Mouse (Mus musculus) c-Kit-negative CD71-positive TER-119-positive erythroid progenitor cells, embryonic 14.5 days (primary cell): ENCODE measurements around the gene Uqcrq.
A peak's percentile ranks its signal among the peaks of the same experiment; 100 is the strongest.
"Not testable (repeated sequence)": the region's sequence is repeated elsewhere in the genome, so short reads cannot be mapped to it uniquely, and the experiment has no call there.

Experiments
- DNase-seq: peaks from one replicate; pipeline ENCODE4 v3.0.0-alpha.2; 2013; ENCODE audit warnings: low read depth, low spot score

Uqcrq gene

DNA sequence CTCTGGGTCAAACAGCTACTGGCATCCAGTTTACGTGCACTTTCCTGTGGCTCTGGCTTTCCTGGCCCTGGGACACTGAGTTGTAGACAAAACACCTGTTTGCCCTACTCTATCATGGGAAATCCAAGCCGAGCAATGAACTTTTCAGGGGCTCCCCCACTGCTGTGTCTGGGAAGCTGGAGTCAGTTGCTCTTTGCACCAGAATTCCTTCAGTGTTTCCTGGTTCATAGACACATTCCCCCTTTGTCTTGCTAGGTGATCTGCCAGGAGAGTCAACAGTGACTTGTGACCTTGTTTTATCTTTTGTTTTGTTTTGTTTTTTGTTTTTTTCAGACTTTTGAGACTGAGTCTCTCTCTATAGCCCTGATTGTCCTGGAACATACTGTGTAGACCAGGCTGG, 20.7 kb upstream of the Uqcrq start:
- no peak for DNase-seq

DNA sequence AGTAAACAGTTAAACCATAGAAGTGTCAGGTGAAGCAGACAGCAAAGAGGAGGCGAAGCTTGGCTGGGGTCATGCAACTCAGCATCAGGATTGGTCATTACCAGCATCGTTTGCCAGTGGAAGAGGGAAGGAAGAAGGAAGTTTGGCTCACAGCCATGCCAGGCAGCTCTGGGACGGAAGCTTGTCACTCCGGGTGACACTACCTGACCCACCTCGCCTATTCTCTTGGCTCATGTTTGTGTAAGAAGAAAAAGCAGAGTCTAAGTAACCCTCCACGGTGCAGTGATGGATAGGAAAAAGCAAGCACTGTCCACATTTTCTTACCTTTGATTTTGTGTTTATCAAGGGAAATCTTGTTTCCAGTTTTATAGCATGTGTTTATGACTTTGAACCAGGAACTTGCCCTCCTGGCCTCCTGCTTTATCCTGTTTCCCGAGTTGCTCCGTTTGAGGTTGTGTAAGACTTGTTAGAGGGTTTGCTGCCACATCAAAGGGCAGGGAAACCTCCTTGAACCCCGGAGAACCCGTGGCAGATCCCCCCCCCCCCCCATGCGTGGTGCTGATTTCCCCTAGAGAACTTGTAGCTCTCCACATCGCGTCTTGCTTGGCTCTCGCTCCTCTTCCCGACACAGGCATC, 19.6 kb upstream of the Uqcrq start:
- DNase-seq = no peak

GRCm38 (mm10) chr11:53448529-53448928, 17.9 kb upstream of the Uqcrq start:
- no peak for DNase-seq

- DNase-seq = no peak
Measured at GRCm38 (mm10) chr11:53447996-53448395, 17.4 kb upstream of the Uqcrq start.

DNA sequence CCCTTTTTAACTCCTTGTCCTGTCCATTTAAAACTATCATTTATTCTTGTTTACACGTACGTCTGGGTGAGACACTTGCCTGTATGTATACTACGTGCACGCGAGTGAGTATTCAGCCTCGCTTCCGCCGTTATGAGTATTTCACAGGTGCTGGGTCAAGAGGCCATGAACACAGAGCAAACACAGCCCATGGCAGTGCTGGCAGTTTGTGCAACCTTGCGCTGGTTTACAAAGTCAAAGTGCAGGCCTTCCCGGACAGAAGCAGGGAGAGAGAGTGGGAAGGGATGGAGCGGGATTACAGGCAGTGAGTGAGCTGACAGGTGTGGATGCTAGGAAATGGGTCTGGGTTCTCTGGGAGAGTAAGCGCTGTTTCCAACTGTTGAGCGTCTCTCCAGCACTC, 15.6 kb upstream of the Uqcrq start:
- no peak for DNase-seq

GRCm38 (mm10) chr11:53445562-53445961, 14.9 kb upstream of the Uqcrq start:
- no peak for DNase-seq

DNA sequence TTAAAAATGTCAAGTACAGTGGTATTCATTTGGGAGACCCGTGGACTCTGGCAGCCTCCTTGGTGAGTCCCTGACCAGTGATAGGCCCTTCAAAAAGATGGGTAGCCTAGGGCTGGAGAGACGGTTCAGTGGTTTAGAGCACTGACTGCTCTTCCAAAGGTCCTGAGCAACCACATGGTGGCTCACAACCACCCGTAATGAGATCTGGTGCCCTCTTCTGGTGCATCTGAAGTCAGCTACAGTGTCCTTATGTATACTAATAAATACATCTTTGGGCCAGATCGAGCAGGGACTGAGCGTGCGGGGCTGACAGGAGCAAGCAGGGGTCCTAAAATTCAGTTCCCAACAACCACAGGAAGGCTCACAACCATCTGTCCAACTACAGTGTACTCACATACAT, 13.2 kb upstream of the Uqcrq start:
- no peak for DNase-seq

- DNase-seq = no peak
Measured at GRCm38 (mm10) chr11:53441921-53442320, 11.3 kb upstream of the Uqcrq start.

GRCm38 (mm10) chr11:53436338-53436737, 5.7 kb upstream of the Uqcrq start:
- no peak for DNase-seq

GRCm38 (mm10) chr11:53435504-53435903, 4.9 kb upstream of the Uqcrq start:
- DNase-seq = no peak

DNA sequence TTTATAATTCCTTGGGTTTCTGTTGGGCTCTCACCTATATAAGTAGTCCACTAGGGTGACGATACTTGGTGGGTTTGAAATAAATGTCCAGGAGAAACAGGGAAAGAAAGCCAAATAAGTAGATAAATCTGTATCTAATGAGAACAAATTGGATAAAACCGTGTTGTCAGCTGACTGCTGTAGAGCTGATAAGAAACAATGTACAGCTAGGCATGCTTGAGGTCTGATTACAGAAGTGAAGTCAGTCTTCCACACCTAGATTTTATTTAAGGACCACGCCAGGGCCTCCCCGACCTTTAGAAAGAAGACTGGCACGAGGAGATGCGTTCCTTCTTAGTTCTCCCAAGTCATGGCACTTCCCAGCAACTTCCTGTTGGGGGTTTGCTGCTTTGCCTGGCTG, 2.4 kb upstream of the Uqcrq start:
- DNase-seq = no peak

DNA sequence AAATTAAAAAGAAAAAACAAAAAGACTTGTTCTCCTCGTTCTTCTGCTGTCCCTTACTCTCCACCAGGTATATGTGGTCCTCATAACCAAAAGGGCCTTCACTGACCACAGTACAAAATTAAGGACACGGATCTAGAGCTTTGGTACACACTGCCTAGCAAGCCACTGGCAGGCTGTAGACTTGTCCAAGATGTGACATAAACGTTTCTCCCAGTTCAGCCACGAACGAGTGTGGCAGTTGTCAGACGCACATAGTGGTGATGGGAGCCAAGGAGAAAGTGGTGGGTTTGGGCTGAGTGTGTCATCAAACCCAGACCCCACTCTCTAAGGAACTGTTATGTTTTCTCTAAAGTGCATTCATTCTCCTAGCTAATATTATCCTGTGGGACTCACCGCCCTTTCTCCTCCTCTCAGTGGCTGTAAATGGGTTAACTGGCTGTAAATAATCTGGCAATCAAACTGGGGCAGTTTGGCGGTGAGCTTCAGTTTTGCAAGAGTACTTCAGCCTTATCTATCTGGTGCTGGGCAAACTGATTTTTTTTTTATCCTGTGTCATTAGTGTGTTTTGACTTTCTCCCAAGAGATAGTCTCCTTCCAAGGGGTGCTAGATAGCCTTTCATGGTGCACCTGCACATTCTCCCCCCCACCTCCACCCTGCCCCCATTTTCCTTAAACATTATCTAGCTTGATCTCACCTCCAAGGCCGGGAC, 871 bp upstream of the Uqcrq start:
- DNase-seq = peak; percentile 26

DNA sequence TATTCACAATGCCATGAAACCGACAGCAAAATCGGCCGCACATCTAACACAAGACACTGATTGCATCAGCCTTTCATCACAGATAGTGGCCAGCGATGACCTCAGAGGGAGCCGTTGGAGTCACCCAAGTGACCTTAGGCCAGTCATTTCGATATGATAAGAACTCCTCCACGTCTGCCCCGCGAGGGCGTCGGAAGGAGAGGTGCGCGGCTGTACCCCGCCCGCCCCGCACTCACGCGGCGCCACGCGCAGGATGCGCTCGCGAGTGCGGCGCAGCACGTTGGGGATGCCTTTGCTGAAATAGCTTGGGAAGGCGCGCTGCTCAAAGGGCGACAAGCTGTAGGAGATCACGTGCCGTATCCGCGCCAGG, 346 bp downstream of the Uqcrq start:
- DNase-seq = peak; percentile 59

DNA sequence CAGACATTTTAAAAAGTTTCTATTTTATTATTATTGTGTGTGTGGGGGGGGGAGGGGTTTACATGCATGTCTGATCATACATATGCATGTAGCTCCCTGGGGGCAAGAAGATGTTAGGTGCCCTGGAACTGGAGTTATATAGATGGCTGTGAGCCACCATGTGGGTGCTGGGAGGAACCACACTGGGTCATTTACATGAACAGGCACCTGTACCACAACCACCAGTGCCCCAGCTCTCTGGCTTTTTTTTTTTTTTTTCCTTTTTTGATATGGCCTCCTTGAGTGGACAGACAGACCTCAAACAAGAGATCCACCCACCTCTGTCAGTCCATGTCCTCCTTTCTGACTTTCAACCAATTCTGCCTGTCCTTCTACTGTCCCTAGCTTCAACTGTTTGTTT, 1.4 kb downstream of the Uqcrq start:
- DNase-seq = no peak

GRCm38 (mm10) chr11:53428716-53429057, 1.9 kb downstream of the Uqcrq start:
- no peak for DNase-seq

- no peak for DNase-seq
Measured at GRCm38 (mm10) chr11:53427993-53428715, 2.5 kb downstream of the Uqcrq start.

- not testable (repeated sequence) for DNase-seq
Measured at GRCm38 (mm10) chr11:53426914-53427313, 3.7 kb downstream of the Uqcrq start.

- DNase-seq = no peak
Measured at GRCm38 (mm10) chr11:53425711-53426255, 4.8 kb downstream of the Uqcrq start.

DNA sequence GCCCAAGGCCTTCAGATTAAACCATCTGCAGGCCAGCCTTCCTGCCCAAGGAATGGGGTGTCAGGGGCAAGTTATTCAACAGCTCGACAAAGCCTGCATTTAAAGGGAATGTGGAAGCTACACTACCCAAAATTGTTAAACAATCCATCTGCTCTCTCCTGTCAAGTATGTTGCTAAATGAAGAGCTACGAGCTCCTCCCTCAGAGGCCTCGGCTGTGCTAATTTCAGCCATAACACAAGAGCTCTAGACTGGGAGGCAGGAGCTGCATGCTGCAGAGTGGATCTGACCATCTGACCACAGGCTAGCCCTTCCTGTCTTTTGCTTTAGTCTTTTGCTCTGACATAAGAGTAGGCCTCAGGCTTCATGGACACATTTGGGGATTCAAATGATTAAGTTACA, 5.4 kb downstream of the Uqcrq start:
- DNase-seq = no peak

- no peak for DNase-seq
Measured at GRCm38 (mm10) chr11:53424826-53425225, 5.8 kb downstream of the Uqcrq start.

- no peak for DNase-seq
Measured at GRCm38 (mm10) chr11:53423036-53423435, 7.6 kb downstream of the Uqcrq start, which contains the start of gene Leap2. Leap2 (minus strand) TSS chr11:53423170.

GRCm38 (mm10) chr11:53418048-53418447, 12.6 kb downstream of the Uqcrq start:
- no peak for DNase-seq

GRCm38 (mm10) chr11:53413871-53414270, 16.8 kb downstream of the Uqcrq start:
- DNase-seq = no peak
